Mouse (Mus musculus) forebrain, embryonic 10.5 days (tissue): ENCODE data around the gene Slc12a9. TPM values are rescaled to one million over a fixed set of nuclear protein-coding genes. Genes with fewer than 3 reads are reported as not detected.

Experiments
- DNase-seq: peaks from one replicate; pipeline ENCODE4 v3.0.0-alpha.2; 2017; ENCODE audit warnings: low spot score; ENCODE audit errors: extremely low spot score
- H3K27ac ChIP-seq: fragments of 300-500 bp; sonication (generic); 2 replicates; pipeline ENCODE4 v1.5.1; 2016; ENCODE audit warnings: mild to moderate bottlenecking
- H3K27me3 ChIP-seq: fragments of 300-500 bp; sonication (generic); 2 replicates; pipeline ENCODE4 v1.6.1; 2016; ENCODE audit warnings: mild to moderate bottlenecking; ENCODE audit not compliant: poor library complexity, severe bottlenecking
- H3K36me3 ChIP-seq: fragments of 300-500 bp; sonication (generic); replicated peaks from 2 replicates; pipeline ENCODE4 v1.6.1; 2016; ENCODE audit warnings: mild to moderate bottlenecking, moderate library complexity
- H3K4me1 ChIP-seq: fragments of 300-500 bp; sonication (generic); 2 replicates; pipeline ENCODE4 v1.6.1; 2016
- H3K4me3 ChIP-seq: fragments of 300-500 bp; sonication (generic); 2 replicates; pipeline ENCODE4 v1.5.1; 2016; ENCODE audit warnings: mild to moderate bottlenecking, moderate library complexity
- H3K9me3 ChIP-seq: fragments of 300-500 bp; sonication (generic); 2 replicates; pipeline ENCODE4 v1.6.1; 2016; ENCODE audit warnings: mild to moderate bottlenecking, moderate library complexity
- WGBS: fragments of 180-500 bp; shearing (Covaris S2); methylation state at CpG from one replicate; pipeline ENCODE4 v1.1.7; 2016; 5-methylcytosine and 5-hydroxymethylcytosine counted together
- polyA plus RNA-seq: library from polyadenylated mRNA; unstranded; fragments of >200 nt; fragmentation: Nextera tagmentation; extraction: Ambion mirVana; gene quantifications from 2 replicates; pipeline ENCODE4 v1.2.1, GENCODE M21; 2016

The Slc12a9 gene
- polyA plus RNA-seq, 1 experiment from 2014 or later: 10.6 TPM

GRCm38 (mm10) chr5:137343412-137343811 lies 10.0 kb upstream of the Slc12a9 start:
- DNase-seq: no peak
- Histone ChIP-seq H3K27me3 (no peaks in the 10 kb centered on the region), H3K27ac (no peak overlapping the region), H3K4me1 (peaks cover 48% of the 10 kb centered on the region), H3K36me3 (no peaks in the 10 kb centered on the region), H3K4me3 (no peak overlapping the region), H3K9me3 (no peaks in the 10 kb centered on the region)
- 90% methylated on average over 5 of the region's 5 CpGs for WGBS

- Histone ChIP-seq H3K27me3 (no peaks in the 10 kb centered on the region), H3K27ac (no peak overlapping the region), H3K9me3 (no peaks in the 10 kb centered on the region), H3K4me3 (no peak overlapping the region), H3K4me1 (peaks cover 47% of the 10 kb centered on the region), H3K36me3 (no peaks in the 10 kb centered on the region)
- WGBS: 89% methylated on average over 7 of the region's 7 CpGs
- DNase-seq: no peak
Measured at GRCm38 (mm10) chr5:137342407-137343012, 9.1 kb upstream of the Slc12a9 start.

GRCm38 (mm10) chr5:137340222-137340621 lies 6.8 kb upstream of the Slc12a9 start:
- H3K27ac ChIP-seq: peak overlapping the region; percentile 86; the same call in 1 of the 2 replicates
- no peaks in the 10 kb centered on the region for H3K27me3 ChIP-seq
- H3K4me1 ChIP-seq: peaks cover 40% of the 10 kb centered on the region
- peak overlapping the region; percentile 50; the same call in 1 of the 2 replicates for H3K4me3 ChIP-seq
- H3K36me3 ChIP-seq: no peaks in the 10 kb centered on the region
- H3K9me3 ChIP-seq: no peaks in the 10 kb centered on the region
- WGBS: 72% methylated on average over 6 of the region's 6 CpGs
- no peak for DNase-seq

GRCm38 (mm10) chr5:137339290-137339979 lies 6.0 kb upstream of the Slc12a9 start:
- DNase-seq: peak; percentile 34

GRCm38 (mm10) chr5:137338663-137339289 lies 5.4 kb upstream of the Slc12a9 start:
- Histone ChIP-seq H3K4me1 (peaks cover 48% of the 10 kb centered on the region), H3K9me3 (no peaks in the 10 kb centered on the region), H3K4me3 (peak overlapping the region; percentile 50), H3K27me3 (no peaks in the 10 kb centered on the region), H3K36me3 (no peaks in the 10 kb centered on the region), H3K27ac (peak overlapping the region; percentile 86)
- 3% methylated on average over 11 of the region's 11 CpGs for WGBS
- DNase-seq: peak; percentile 33

More at GRCm38 (mm10) chr5:137339290-137339979, 6.0 kb upstream of the Slc12a9 start:
- peak overlapping the region; percentile 86 for H3K27ac ChIP-seq
- no peaks in the 10 kb centered on the region for H3K36me3 ChIP-seq
- no peaks in the 10 kb centered on the region for H3K9me3 ChIP-seq
- H3K4me3 ChIP-seq: peak overlapping the region; percentile 50
- WGBS: 6% methylated on average over 22 of the region's 22 CpGs
- H3K27me3 ChIP-seq: no peaks in the 10 kb centered on the region
- H3K4me1 ChIP-seq: peaks cover 42% of the 10 kb centered on the region

- Histone ChIP-seq H3K9me3 (no peaks in the 10 kb centered on the region), H3K4me1 (peaks cover 53% of the 10 kb centered on the region), H3K4me3 (peak overlapping the region; percentile 50), H3K27me3 (no peaks in the 10 kb centered on the region), H3K36me3 (no peaks in the 10 kb centered on the region), H3K27ac (peak overlapping the region; percentile 86)
- DNase-seq: peak; percentile 83
- WGBS: under 1% methylated on average over 19 of the region's 19 CpGs
Measured at GRCm38 (mm10) chr5:137338256-137338655, 4.9 kb upstream of the Slc12a9 start.

- H3K4me1 ChIP-seq: peaks cover 63% of the 10 kb centered on the region
- H3K9me3 ChIP-seq: no peaks in the 10 kb centered on the region
- H3K27ac ChIP-seq: 0 out of 2 replicates have a peak overlapping the region, but pooled peaks have one; percentile 86
- no peaks in the 10 kb centered on the region for H3K36me3 ChIP-seq
- WGBS: 66% methylated on average over 8 of the region's 8 CpGs
- H3K4me3 ChIP-seq: no peak overlapping the region
- H3K27me3 ChIP-seq: no peaks in the 10 kb centered on the region
- no peak for DNase-seq
Measured at GRCm38 (mm10) chr5:137337190-137337589, 3.8 kb upstream of the Slc12a9 start.

- H3K27me3 ChIP-seq: no peaks in the 10 kb centered on the region
- WGBS: 77% methylated on average over 6 of the region's 6 CpGs
- no peaks in the 10 kb centered on the region for H3K9me3 ChIP-seq
- H3K4me1 ChIP-seq: peaks cover 61% of the 10 kb centered on the region
- H3K27ac ChIP-seq: no peak overlapping the region
- DNase-seq: no peak
- no peak overlapping the region for H3K4me3 ChIP-seq
- no peaks in the 10 kb centered on the region for H3K36me3 ChIP-seq
Measured at GRCm38 (mm10) chr5:137335066-137335465, 1.7 kb upstream of the Slc12a9 start.

- no peaks in the 10 kb centered on the region for H3K9me3 ChIP-seq
- DNase-seq: no peak
- H3K4me3 ChIP-seq: peak overlapping the region; percentile 79
- no peaks in the 10 kb centered on the region for H3K27me3 ChIP-seq
- no peaks in the 10 kb centered on the region for H3K36me3 ChIP-seq
- peaks cover 53% of the 10 kb centered on the region for H3K4me1 ChIP-seq
- WGBS: 67% methylated on average over 10 of the region's 10 CpGs
- H3K27ac ChIP-seq: no peak overlapping the region
Measured at GRCm38 (mm10) chr5:137334317-137334716, 920 bp upstream of the Slc12a9 start.

GRCm38 (mm10) chr5:137332857-137333511 lies 413 bp downstream of the Slc12a9 start:
- DNase-seq: no peak
- H3K36me3 ChIP-seq: peaks cover under 1% of the 10 kb centered on the region; the same call in 1 of the 2 replicates

GRCm38 (mm10) chr5:137330910-137331309 lies 2.5 kb downstream of the Slc12a9 start:
- Histone ChIP-seq H3K36me3 (peaks cover 14% of the 10 kb centered on the region), H3K27me3 (no peaks in the 10 kb centered on the region), H3K9me3 (no peaks in the 10 kb centered on the region), H3K4me3 (no peak overlapping the region), H3K27ac (no peak overlapping the region), H3K4me1 (peaks cover 27% of the 10 kb centered on the region)
- 92% methylated on average over 7 of the region's 7 CpGs for WGBS
- no peak for DNase-seq

More at GRCm38 (mm10) chr5:137332857-137333511, 413 bp downstream of the Slc12a9 start:
- Histone ChIP-seq H3K27me3 (no peaks in the 10 kb centered on the region), H3K9me3 (no peaks in the 10 kb centered on the region), H3K4me1 (peaks cover 41% of the 10 kb centered on the region), H3K4me3 (peak overlapping the region; percentile 79), H3K27ac (peak overlapping the region; percentile 87)
- 20% methylated on average over 15 of the region's 15 CpGs for WGBS

GRCm38 (mm10) chr5:137320996-137321395 lies 12.4 kb downstream of the Slc12a9 start:
- Histone ChIP-seq H3K36me3 (peaks cover 79% of the 10 kb centered on the region), H3K4me3 (no peak overlapping the region), H3K27ac (no peak overlapping the region), H3K9me3 (no peaks in the 10 kb centered on the region), H3K4me1 (no peaks in the 10 kb centered on the region), H3K27me3 (no peaks in the 10 kb centered on the region)
- DNase-seq: no peak
- WGBS: 97% methylated on average over 3 of the region's 3 CpGs
